Mouse (Mus musculus) liver, embryonic 14.5 days (tissue): Measurements from ENCODE around the gene Crkl.

Experiments used
- CTCF ChIP-seq: IDR thresholded peaks from 2 replicates; pipeline ENCODE4 v1.5.1; 2016; ENCODE audit warnings: antibody characterized with exemption, low read depth, control low read depth
- EP300 ChIP-seq: IDR thresholded peaks from 2 replicates; pipeline ENCODE4 v1.6.1; 2016; ENCODE audit warnings: antibody characterized with exemption, low read depth

- TF ChIP-seq CTCF (no peak), EP300 (no peak)
Measured at GRCm38 (mm10) chr16:17474761-17475160, 23.0 kb downstream of the Crkl start.
